Mouse (Mus musculus) thymus, postnatal 0 days (tissue): ENCODE results near the gene Atg101. TPM values are rescaled to one million over a fixed set of nuclear protein-coding genes. Genes with fewer than 3 reads are reported as not detected.
A peak's percentile ranks its signal among the peaks of the same experiment; 100 is the strongest.

Experiments used
- DNase-seq: peaks from one replicate; pipeline ENCODE4 v3.0.0-alpha.2; 2015; ENCODE audit warnings: low spot score
- polyA plus RNA-seq: library from polyadenylated mRNA; unstranded; fragments of >200 nt; fragmentation: Nextera tagmentation; extraction: Ambion mirVana; gene quantifications from 2 replicates; pipeline ENCODE4 v1.2.1, GENCODE M21; 2015

The Atg101 gene
- polyA plus RNA-seq, 1 experiment from 2014 or later: 95.1 TPM

DNA sequence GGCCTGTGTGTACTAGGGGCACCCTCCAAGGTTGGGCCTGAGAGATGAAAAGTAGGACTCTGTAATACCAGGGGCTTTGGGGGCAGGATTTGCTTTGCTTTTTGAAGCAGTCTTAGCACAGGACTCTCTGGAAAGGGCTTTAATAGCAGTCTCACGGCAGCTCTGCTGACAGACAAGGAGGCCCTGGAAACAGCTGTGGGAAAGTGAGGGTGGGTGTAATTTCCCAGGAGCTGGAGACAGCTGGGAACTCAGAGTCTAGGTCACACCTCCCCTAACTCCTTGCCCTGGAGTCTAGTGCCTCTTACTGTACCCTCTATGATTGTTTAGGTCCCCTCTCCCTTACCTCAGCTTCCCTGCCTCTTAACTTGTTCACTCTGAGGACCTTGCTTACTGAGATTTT, 49.1 kb downstream of the Atg101 start:
- DNase-seq: no peak

- no peak for DNase-seq
These were observed 49.6 kb downstream of the Atg101 start for GRCm38 (mm10) chr15:101333648-101334047.

DNA sequence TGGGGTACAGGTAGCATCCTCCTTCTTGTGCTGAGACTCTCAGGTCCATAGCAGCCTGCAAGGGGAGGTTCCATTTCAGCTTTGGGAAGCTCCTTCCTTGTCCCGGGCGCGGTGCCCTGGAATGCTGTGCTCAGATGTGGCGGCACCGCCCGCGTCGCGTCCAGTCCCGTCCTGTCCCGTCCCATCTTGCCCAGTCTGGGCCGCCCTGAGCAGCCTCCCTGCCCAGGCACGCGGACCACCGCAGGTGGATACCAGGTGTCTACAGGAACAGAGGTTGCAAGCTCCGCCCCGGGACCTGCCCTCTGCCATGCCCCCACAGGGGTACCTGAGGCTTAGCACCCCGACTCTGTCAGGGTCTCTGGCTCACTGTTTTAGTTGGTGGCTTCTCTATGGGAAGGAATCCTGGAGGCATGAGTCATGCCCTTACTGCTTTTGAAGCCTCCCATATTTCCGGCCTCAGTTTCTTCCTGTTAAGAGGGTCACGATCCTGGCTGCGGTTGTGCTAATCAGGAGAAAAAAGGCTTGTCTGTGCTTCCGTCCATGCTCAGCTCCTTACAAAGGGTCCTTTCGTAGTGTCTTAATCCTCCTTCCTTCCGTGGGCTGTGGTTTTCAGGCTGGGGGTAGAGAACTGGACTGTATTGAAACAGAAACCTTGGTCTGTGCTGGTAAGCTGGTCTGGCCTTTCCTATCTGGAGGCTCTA, 52.6 kb downstream of the Atg101 start:
- no peak for DNase-seq

DNA sequence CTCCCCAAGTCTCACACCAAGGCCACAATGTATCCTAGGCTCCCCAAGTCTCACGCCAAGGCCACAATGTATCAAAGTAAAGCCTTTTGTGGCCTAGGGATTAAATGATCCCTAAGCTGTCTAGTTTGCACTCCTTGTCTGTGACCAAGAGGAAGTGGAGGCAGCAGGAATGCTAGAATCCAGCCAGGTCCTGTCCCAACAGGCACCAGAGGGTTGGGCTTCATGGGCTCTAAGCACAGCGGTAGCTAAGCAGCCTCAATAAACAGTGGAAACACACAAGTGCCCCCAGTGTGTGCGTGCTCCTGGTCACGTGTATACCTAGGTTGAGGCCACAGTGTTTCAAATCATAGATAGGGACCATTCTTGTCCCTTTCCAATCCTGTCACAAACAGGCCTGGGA, 54.3 kb downstream of the Atg101 start:
- DNase-seq: no peak

GRCm38 (mm10) chr15:101339537-101339936, 55.5 kb downstream of the Atg101 start:
- peak; percentile 83 for DNase-seq

Other genes starting within 250 kb of the Atg101 start
- gene Gm47841, start 236.9 kb upstream of the Atg101 start, polyA plus RNA-seq: not detected in 2 replicates
- 0.04 TPM in 2 replicates for gene Fignl2, start 205.7 kb upstream of the Atg101 start, polyA plus RNA-seq
- gene Ankrd33, start 168.5 kb upstream of the Atg101 start, polyA plus RNA-seq: not detected in 2 replicates
- gene Acvrl1, start 155.8 kb upstream of the Atg101 start, polyA plus RNA-seq: 5.8 and 6.5 TPM in 2 replicates
- 3.9 and 4.6 TPM in 2 replicates for gene Acvr1b, start 110.2 kb upstream of the Atg101 start, polyA plus RNA-seq
- gene Grasp, start 60.1 kb upstream of the Atg101 start, polyA plus RNA-seq: 1.2 TPM in 2 replicates
- gene Nr4a1, start 30.0 kb upstream of the Atg101 start, polyA plus RNA-seq: 24.4 and 27.4 TPM in 2 replicates
- gene 6030408B16Rik, start 8.9 kb downstream of the Atg101 start, polyA plus RNA-seq: 0.22 and 0.40 TPM in 2 replicates
- gene Krt80, start 85.9 kb downstream of the Atg101 start, polyA plus RNA-seq: 0.65 and 0.72 TPM in 2 replicates
- 84.1 and 92.4 TPM in 2 replicates for gene Krt7, start 126.8 kb downstream of the Atg101 start, polyA plus RNA-seq
- gene Krt87, start 154.5 kb downstream of the Atg101 start, polyA plus RNA-seq: 0.51 and 0.91 TPM in 2 replicates
- gene Krt88, start 163.5 kb downstream of the Atg101 start, polyA plus RNA-seq: 0.28 TPM in 1 of 2 replicates, not detected in the other
- 0.47 and 0.48 TPM in 2 replicates for gene Krt81, start 179.5 kb downstream of the Atg101 start, polyA plus RNA-seq
- gene Krt86, start 189.2 kb downstream of the Atg101 start, polyA plus RNA-seq: 0.28 and 0.46 TPM in 2 replicates
- gene Krt83, start 207.2 kb downstream of the Atg101 start, polyA plus RNA-seq: 1.0 and 1.7 TPM in 2 replicates
- gene Gm49425, start 233.0 kb downstream of the Atg101 start, polyA plus RNA-seq: 0.13 and 0.39 TPM in 2 replicates
- gene Krt84, start 248.5 kb downstream of the Atg101 start, polyA plus RNA-seq: 0.29 and 0.31 TPM in 2 replicates